Mouse (Mus musculus): ENCODE measurements at regions not wholly inside any gene's neighbourhood (a gene's known extent, or its start where the extent isn't known, plus 50 kb on each side); places are given as distances from the start of the nearest gene placed in this dataset.

GRCm38 (mm10) chr17:82731561-82731960 is 483.5 kb upstream of the Pkdcc start:
- DNase-seq (ENCODE audit: low spot score): no peak

DNA sequence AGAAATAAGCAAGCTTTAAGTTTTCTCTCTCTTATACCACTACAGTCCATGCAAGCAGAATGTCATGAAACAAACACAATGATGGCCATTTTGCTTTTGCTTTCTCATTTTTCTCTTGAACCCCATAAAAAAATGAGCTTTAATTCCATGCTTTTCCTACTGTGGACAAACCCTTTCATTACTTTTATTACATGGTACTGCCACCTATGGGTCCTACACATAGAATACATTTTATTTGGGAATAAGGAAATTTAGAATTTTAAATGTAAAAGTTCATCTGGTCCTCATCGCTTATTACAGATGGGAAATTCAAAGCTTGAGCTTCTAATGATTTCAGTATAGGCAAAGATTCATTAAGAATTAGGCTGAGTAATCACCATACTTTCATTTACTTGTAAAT is 472.6 kb upstream of the Pkdcc start:
- DNase-seq (ENCODE audit: low spot score): no peak

DNA sequence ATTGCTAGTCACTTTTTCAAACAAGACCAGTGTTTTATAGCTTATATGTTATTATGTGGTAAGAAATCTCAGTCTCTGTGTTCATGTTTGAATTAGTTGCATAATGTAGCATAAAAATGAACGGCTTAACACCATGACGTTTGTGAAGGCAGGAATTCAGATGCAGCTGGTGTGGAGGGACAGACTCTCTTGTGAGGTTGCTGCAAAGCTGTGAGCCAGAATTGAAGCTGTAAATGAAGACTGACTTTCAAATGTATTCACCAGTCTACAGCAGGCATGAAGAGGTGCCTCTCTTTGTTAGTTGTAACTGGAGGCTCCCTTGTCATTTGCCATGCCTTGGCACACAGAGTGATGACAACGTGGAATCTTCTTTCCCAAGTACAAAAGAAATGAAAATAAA is 457.7 kb upstream of the Pkdcc start:
- DNase-seq (ENCODE audit: low spot score): no peak

- DNase-seq (ENCODE audit: low spot score): no peak
These were observed 436.0 kb upstream of the Pkdcc start for GRCm38 (mm10) chr17:82779096-82779495.

- DNase-seq (ENCODE audit: low spot score): no peak
These were observed 393.0 kb upstream of the Pkdcc start for GRCm38 (mm10) chr17:82822129-82822528.

DNA sequence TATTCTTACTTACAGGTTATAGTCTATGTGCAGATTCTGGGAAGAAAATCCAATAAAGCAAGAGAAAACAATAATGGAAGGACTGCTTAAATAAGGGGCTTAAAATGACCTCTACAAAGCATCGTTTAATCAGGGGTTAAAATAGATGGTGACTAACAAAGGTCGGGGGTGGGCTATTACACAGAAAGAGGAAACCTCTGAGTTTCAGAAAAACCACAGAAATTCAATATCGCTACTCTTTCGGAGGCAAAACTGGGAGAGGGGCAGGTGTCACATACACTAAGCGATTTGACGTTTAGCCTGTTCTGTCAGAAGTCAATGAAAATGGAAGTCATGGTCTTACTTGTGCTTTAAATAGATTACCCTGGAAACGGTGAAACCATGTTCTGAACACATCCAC is 391.0 kb upstream of the Pkdcc start:
- DNase-seq (ENCODE audit: low spot score): no peak

DNA sequence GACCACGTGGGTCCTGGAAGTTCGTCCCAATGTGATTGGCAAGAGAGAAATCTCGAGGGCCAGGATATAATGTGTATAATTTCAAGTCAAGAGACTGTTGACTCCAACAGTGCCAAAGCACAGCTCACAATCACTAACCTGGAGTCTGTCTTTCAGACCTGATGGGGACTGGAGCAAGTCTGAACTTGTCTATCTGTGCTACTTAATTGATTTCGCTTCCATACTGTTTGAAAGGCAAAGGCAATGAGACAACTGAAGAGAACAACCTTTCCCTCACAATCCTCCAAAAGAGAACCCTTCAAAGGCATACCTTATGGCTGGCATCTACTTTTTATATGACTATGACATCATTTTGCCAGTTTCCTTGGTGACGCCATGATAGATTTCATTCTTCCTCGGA is 390.5 kb upstream of the Pkdcc start:
- DNase-seq (ENCODE audit: low spot score): no peak

- DNase-seq (ENCODE audit: low spot score): no peak
These were observed 387.9 kb upstream of the Pkdcc start for GRCm38 (mm10) chr17:82827170-82827569.

DNA sequence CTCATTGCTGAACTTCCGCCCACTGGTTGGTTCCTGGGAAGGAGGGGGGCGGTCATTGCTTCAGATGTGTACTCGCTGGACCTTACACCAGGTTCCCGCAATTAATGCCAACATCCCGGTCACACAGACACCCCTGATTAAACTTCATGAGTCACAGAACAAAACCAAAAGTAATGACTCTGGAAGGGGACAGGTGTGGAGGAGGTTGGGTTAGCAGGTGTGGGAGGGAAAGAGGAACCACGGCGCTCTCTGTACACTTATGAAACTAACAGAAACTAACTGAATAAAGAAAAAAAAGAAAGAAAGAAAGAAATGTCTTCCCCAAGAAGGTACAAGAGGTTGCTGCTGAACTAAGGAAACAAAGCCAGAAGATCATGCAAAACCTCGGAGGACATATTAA is 387.3 kb upstream of the Pkdcc start:
- no peak for DNase-seq (ENCODE audit: low spot score)

DNA sequence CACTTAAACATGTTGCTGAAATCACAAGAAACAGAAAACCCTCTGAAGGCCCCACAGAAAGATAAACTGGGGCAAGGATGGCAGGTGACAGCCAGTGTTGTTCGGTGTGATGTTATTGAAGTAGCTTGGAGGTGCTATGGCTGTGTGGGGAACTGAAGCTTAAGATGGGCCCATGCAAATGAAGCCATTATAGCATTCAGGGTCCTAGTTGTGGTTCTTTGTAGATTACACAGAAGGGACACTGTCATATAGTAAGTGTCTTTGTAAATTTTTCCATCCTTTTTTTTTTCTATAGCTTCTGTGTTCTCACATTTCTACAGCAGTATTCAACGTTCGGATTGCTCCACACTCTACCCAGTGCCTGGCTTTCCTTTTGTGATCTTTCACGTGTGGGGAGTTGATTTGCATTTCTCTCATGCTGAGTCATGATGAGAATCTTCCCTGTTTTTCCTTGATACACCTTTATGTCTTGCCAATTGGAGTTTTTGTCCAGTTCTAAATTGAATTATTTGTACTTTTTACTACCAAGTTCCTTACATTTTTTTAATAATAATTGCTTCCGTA is 386.6 kb upstream of the Pkdcc start:
- no peak for DNase-seq (ENCODE audit: low spot score)

DNA sequence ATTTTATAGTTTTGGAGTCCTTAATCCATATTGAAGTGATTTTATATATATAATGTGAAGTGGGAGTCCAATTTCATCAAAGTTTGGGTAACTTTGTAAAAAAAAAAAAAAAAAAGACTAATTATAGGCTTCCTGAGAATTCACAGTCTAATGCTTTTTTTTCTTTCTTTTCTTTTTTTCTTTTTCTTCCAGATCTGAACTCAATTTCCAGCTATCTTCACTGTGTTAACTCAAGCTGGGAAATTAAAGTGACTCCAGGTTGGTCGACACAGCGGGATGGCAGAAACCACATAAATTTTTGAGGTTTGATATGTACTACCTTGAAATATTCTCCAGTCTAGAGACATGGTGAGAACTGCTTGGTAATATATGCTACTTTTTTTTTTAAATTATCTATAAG is 385.7 kb upstream of the Pkdcc start:
- DNase-seq (ENCODE audit: low spot score): no peak

DNA sequence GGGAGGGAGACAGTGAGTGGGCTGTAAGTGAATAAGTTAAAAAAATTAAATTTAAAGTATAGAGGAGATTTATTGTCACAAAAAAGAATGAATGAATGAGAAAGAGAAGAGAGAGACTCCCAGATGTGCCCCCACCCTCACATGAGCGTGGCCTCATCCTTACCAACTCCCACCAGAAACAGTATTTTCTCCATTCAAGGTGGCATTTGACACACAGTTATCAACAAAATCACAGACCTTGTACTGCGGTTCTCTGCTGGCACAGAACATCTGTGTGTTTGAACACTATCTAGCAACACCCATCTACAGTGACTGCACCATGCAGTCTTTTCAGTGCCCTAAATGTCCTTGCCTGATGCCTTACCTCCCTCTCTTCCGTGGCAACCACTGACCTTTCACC is 380.9 kb upstream of the Pkdcc start:
- DNase-seq (ENCODE audit: low spot score): no peak

DNA sequence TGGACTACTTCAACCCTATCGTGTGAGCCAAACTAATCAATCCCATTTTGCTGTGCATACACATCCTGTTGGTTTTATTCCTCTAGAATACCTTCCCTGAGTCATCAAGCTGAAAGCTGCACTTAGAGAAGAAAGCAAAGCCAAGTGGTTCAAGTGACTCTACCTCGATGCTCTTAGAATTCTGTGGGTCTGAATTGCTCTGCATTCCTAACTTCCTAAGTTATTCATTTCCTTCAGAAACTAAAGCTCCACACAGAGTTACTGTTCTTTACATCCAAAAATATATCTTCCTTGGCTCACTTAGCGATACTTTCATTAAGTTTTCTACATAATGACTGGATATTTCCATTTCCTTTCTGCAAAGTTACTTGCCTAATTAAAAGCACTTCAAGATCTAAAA is 379.0 kb upstream of the Pkdcc start:
- no peak for DNase-seq (ENCODE audit: low spot score)

GRCm38 (mm10) chr17:82846776-82847494 is 368.2 kb upstream of the Pkdcc start:
- DNase-seq (ENCODE audit: low spot score): no peak

DNA sequence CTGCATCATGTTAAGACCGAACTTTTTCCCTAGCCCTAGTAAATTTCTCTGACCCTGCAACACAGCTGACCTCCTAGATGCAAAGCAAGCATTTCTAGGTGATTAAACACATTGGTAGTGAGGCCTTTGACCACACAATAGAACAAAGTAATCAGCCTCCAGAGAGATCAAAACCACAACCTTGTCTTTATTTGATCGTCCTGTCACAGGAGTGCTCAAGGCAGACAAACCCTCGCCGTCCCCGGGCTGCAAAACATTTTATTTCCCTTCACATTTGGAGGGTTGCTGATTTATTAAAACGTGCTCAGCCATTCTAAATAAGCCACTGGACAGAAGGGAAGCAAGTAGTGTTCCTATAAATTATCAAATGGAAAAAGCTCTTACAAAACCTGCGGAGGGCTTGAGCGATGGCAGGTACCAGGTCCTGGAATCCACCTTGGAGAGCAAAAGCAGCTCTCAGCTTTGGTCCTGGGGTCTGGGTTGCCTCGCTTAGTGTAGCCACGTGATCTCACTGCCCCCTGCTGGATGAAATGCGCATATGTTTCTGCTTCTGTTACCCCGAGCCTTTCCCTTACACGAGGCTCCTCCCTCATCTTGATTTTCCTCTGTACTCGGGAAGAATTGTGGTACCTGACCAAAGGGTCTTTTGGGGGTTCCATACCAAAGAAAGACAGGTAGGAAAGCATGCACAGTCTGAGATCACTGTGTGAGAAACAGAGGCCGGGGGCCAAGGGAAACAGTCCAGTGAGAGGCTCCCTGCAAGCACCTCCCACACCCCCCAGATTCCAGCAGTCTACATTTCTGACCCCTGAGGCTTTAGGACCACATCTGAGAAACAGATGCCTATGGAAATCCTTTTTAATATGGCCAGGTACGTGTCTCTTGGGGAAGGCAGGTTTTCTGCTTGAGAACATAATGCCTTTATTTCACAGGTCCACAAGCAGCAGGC is 357.6 kb upstream of the Pkdcc start:
- peak; percentile 42 for DNase-seq (ENCODE audit: low spot score)

DNA sequence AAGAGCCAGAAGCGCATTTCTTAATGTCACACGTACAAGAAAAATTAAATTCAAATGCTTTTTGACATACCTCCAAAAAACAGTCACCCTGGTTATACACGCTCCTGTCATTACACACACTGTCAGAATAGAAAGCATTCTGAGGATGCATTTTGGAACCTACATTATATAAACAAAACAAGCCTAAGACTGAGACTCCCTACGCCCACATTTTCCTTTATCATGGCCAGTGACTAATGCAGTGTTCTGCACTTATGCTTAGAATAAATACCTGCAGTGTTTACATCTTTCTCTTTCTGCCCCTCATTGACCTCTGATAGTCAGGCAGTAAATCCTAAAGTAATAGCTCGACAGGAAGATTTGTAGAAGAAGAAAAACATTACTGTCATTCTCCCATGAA is 354.7 kb upstream of the Pkdcc start:
- DNase-seq (ENCODE audit: low spot score): no peak

DNA sequence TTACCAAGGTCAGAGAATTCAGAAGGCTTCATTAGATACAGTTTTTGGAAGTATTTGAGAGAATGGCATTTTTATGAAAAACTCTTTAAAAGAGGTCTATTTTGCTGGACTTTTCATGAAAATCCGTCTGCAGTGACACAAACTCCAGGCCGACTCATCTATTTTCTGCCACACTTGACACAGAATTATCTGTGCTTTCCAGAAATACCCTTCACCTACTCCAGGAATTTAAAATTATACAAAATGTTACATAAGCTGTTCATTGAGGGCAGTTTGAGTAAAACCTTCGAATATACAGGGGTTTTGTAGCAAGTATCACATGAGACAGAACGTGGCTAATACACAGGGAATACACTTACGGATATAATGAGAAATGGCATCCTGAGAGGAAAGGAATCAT is 354.1 kb upstream of the Pkdcc start:
- no peak for DNase-seq (ENCODE audit: low spot score)

DNA sequence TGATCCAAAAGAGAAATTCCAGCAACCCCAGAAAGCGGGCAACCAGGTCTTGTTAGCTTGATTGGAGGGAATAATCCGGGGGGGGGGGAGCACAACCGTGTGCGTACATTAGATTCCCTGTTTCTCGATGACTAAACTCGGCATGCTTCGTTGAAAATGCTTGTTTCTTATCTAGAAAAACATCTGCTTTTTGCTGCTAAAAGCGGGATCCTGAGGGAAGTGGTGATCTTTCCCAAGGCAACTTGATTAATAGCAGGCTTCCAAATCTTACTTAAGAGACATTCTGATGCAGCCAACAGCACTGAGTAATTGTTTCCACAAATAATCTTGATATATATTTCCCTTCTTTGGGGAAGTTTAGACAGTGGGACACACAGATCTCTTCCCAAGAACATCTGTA is 338.0 kb upstream of the Pkdcc start:
- DNase-seq (ENCODE audit: low spot score): no peak

DNA sequence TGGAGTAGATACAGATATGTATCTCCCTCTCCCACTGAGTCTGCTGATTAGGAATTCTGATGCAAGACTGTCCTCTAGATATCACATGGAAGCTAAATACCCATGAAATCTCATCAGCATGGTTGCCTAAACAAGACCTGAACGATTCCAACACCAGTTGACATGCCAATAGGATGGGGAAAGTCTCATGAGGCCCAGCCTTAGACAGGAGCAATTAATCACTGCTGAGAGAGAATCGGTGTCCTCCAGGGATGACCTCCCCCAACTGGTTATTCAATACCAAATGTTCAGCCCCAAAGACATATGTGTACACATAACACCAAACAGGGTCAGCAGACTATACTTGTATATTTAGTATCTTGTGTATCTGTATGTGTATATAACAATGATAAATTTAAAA is 314.5 kb upstream of the Pkdcc start:
- DNase-seq (ENCODE audit: low spot score): no peak

DNA sequence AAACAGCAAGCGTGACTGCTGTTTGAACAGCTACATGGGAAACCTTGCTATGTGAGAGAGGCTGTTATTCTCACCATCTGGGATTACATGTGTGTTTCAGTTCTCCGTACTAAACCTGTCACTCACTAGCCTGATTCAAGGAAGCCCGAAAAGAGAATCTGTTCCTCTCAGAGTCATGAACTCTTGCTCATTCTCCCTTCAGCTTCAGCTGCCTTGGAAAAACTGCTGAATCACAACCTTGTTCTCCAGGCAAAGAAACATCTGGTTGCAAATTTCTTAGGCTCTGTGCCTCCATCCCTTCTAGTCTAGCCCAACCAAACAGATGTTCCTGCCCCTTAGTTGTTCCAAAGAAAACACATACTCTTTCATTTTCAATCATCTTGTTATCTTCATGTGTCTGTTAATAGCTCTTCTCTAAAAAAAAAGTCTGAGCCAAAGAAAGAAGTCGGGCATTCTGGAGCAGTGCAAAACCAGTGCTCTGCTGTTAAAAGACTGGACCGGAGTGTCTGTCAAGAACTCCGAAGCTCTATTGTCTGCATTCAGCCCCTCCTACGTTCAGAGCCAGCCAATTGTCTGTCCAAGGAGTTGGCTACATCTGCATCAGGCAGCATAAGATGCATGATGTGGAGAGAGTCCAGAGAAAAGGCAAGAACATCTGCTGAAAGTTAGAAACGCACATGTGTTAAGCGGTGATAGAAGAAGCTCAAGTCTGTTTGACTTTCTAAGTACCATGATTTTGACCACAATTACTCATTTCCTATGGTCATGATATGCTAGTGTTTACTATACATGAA is 313.8 kb upstream of the Pkdcc start:
- DNase-seq (ENCODE audit: low spot score): no peak

DNA sequence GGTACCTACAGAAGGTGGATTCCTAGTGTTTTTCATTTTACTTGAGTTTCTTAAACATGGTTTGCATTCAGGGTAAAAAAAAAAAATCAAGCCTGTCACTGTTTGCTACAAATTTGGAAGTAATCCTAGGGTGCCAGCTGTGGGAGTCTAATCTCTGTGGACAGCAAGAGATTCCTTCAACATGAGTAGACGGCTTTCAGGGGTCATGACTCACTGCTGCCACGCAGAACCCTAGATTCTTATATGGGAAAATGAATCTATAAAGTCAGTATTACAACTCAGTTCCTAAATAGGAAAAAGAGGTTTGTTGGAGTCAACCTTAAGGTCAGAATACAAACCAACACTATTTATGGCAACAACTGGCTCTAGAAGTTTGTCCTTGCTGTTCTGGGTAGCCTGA is 310.1 kb upstream of the Pkdcc start:
- no peak for DNase-seq (ENCODE audit: low spot score)

- DNase-seq (ENCODE audit: low spot score): no peak
These were observed 309.6 kb upstream of the Pkdcc start for GRCm38 (mm10) chr17:82905483-82905882.

All from thymus, postnatal 0 days (tissue).